In the genomic region with DNA sequence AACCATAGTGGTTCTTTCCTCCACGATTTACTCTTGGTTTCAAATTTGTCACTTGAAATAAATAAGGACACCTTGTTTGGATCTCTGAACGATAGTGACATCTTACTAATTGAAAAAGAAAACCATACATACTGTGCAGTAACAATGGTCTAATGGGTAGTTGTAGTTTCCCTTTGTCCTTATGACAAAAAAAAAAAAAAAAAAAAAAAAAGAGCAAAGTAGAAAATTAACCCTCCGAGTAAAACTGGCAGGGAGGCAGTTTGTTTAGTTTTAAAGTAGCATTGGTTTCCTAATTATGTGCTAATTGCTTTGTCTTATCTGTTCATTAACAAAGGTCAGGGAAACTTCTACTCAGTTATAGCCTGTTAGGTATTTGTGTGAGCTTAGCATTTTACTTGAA, we compare ENCODE assay signal across 15 mouse cellular contexts. TPM values are rescaled to one million over a fixed set of nuclear protein-coding genes. Genes with fewer than 3 reads are reported as not detected.
DNase-seq lines count a peak whose midpoint lies in the region; ATAC-seq and TF ChIP-seq lines count a peak whose summit lies in the region.
"Had no signal": no experiment of that assay in that cellular context is flagged by ENCODE, and none has a peak within 500 bp of the region (broad histone marks: within the 10 kb centered on the region; RNA-seq: fewer than 3 reads in every experiment).

No protein-coding gene starts in this region.

- H3K4me2 ChIP-seq in heart, embryonic 13.5 days = peak overlapping the region; percentile 54
- peak overlapping the region; percentile 24; the same call in 1 of the 2 replicates for H3K4me2 ChIP-seq in intestine, postnatal 0 days (replicated peaks; ENCODE audit: low read depth)
- H3K4me2 ChIP-seq in intestine, embryonic 16.5 days (ENCODE audit: low read depth, low read length) = no peak overlapping the region
- 0 out of 2 replicates have a peak overlapping the region, but pooled peaks have one; percentile 29 for H3K4me2 ChIP-seq in lung, embryonic 14.5 days
- H3K4me2 ChIP-seq: forebrain, embryonic 13.5 days; hindbrain, embryonic 14.5 days; kidney, embryonic 15.5 days; liver, embryonic 13.5 days; neural tube, embryonic 12.5 days had no signal

- no peak for ATAC-seq in heart, embryonic 13.5 days (ENCODE audit: extremely low read depth, insufficient number of reproducible peaks, low FRiP score, low TSS enrichment)
- ATAC-seq in intestine, postnatal 0 days = no peak
- no peak for ATAC-seq in intestine, embryonic 16.5 days
- ATAC-seq in lung, embryonic 14.5 days (ENCODE audit: insufficient read depth) = no peak
- ATAC-seq: Patski had no signal

- WGBS in heart, embryonic 13.5 days = 31% methylated on average over 3 of the region's 3 CpGs
- 28% methylated on average over 3 of the region's 3 CpGs for WGBS in intestine, postnatal 0 days
- WGBS in intestine, embryonic 16.5 days = 29% methylated on average over 3 of the region's 3 CpGs
- WGBS in lung, embryonic 14.5 days = 30% methylated on average over 3 of the region's 3 CpGs

- peak overlapping the region; percentile 25; the same call in 1 of the 2 replicates for H3K4me3 ChIP-seq in heart, embryonic 13.5 days
- H3K4me3 ChIP-seq in intestine, postnatal 0 days (ENCODE audit: low read depth, low read length) = no peak overlapping the region
- no peak overlapping the region for H3K4me3 ChIP-seq in intestine, embryonic 16.5 days (ENCODE audit: low read length)
- H3K4me3 ChIP-seq in lung, embryonic 14.5 days (ENCODE audit: low read depth, low read length) = no peak overlapping the region
- H3K4me3 ChIP-seq in MEL (ENCODE audit: control insufficient read depth in 1 of 2, insufficient read depth in 1 of 2, low read depth in 2 of 2, low read length in 2 of 2) = peak overlapping the region; percentile 65 to 75
- H3K4me3 ChIP-seq: forebrain, embryonic 13.5 days; heart, embryonic 10.5 days; kidney, embryonic 15.5 days; limb, embryonic 13.5 days; liver, embryonic 13.5 days; neural tube, embryonic 12.5 days had no signal

- no peak for TF ChIP-seq POLR2A in MEL (IDR thresholded peaks at IDR 0.05; ENCODE audit: control insufficient read depth in 1 of 2, insufficient read depth in 1 of 2, low read depth in 1 of 2, low read length in 2 of 2, poor library complexity in 1 of 2)

- H3K4me1 ChIP-seq in heart, embryonic 13.5 days = no peaks in the 10 kb centered on the region
- H3K4me1 ChIP-seq in intestine, postnatal 0 days (replicated peaks; ENCODE audit: control insufficient read depth, insufficient read depth, low read length) = no peaks in the 10 kb centered on the region
- no peaks in the 10 kb centered on the region for H3K4me1 ChIP-seq in intestine, embryonic 16.5 days (ENCODE audit: control insufficient read depth, insufficient read depth, low read length)
- no peaks in the 10 kb centered on the region for H3K4me1 ChIP-seq in lung, embryonic 14.5 days (ENCODE audit: insufficient read depth)
- peaks cover 2% of the 10 kb centered on the region in 2 experiments; a peak in 2 of 4 replicates for H3K4me1 ChIP-seq in MEL (ENCODE audit: control insufficient read depth in 1 of 2, insufficient read depth in 2 of 2, low read length in 2 of 2)
- H3K4me1 ChIP-seq: forebrain, embryonic 13.5 days; heart, embryonic 10.5 days; kidney, embryonic 15.5 days; limb, embryonic 13.5 days; liver, embryonic 13.5 days; neural tube, embryonic 12.5 days had no signal

- intact Hi-C loops in heart, postnatal 10 days (cut with DNase I) = no loop called here

- no peaks in the 10 kb centered on the region for H3K36me3 ChIP-seq in heart, embryonic 13.5 days
- no peaks in the 10 kb centered on the region for H3K36me3 ChIP-seq in intestine, postnatal 0 days (ENCODE audit: control insufficient read depth, insufficient read depth)
- no peaks in the 10 kb centered on the region for H3K36me3 ChIP-seq in intestine, embryonic 16.5 days (ENCODE audit: control insufficient read depth, insufficient read depth, low read length)
- no peaks in the 10 kb centered on the region for H3K36me3 ChIP-seq in lung, embryonic 14.5 days (ENCODE audit: insufficient read depth)
- H3K36me3 ChIP-seq in MEL (ENCODE audit: control insufficient read depth in 1 of 2, insufficient read depth in 2 of 2, low read length in 2 of 2) = peaks cover 0 to 8% of the 10 kb centered on the region in 2 experiments; a peak in 2 of 4 replicates
- H3K36me3 ChIP-seq: heart, embryonic 10.5 days; kidney, embryonic 15.5 days; limb, embryonic 13.5 days; liver, embryonic 13.5 days; neural tube, embryonic 12.5 days had no signal

- TF ChIP-seq EP300 in MEL (IDR thresholded peaks at IDR 0.05; ENCODE audit: low read depth in 1 of 2, low read length in 2 of 2) = no peak

- H3K9me3 ChIP-seq in heart, embryonic 13.5 days = no peaks in the 10 kb centered on the region
- no peaks in the 10 kb centered on the region for H3K9me3 ChIP-seq in intestine, postnatal 0 days (ENCODE audit: control insufficient read depth)
- no peaks in the 10 kb centered on the region for H3K9me3 ChIP-seq in intestine, embryonic 16.5 days (ENCODE audit: control insufficient read depth, low read length)
- H3K9me3 ChIP-seq in lung, embryonic 14.5 days (ENCODE audit: low read depth, low read length) = no peaks in the 10 kb centered on the region
- no peaks in the 10 kb centered on the region for H3K9me3 ChIP-seq in MEL (replicated peaks; ENCODE audit: insufficient read depth, low read length)
- H3K9me3 ChIP-seq: forebrain, embryonic 13.5 days; heart, embryonic 10.5 days; kidney, embryonic 15.5 days; limb, embryonic 13.5 days; liver, embryonic 13.5 days; neural tube, embryonic 12.5 days had no signal

- H3K27me3 ChIP-seq in heart, embryonic 13.5 days (replicated peaks) = no peaks in the 10 kb centered on the region
- H3K27me3 ChIP-seq in intestine, postnatal 0 days (replicated peaks; ENCODE audit: control insufficient read depth, insufficient read depth, low read length) = no peaks in the 10 kb centered on the region
- H3K27me3 ChIP-seq in intestine, embryonic 16.5 days (replicated peaks; ENCODE audit: control insufficient read depth, insufficient read depth, low read length) = no peaks in the 10 kb centered on the region
- H3K27me3 ChIP-seq in lung, embryonic 14.5 days (ENCODE audit: insufficient read depth, low read length) = no peaks in the 10 kb centered on the region
- peaks cover 0 to 3% of the 10 kb centered on the region in 2 experiments; a peak in 3 of 4 replicates for H3K27me3 ChIP-seq in MEL (ENCODE audit: control insufficient read depth in 1 of 2, insufficient read depth in 2 of 2, low read length in 2 of 2)
- H3K27me3 ChIP-seq: forebrain, embryonic 13.5 days; kidney, embryonic 15.5 days; limb, embryonic 13.5 days; liver, embryonic 13.5 days; neural tube, embryonic 12.5 days had no signal

- peak overlapping the region; percentile 64; the same call in 1 of the 2 replicates for H3K9ac ChIP-seq in heart, embryonic 13.5 days
- H3K9ac ChIP-seq in intestine, postnatal 0 days (ENCODE audit: low read depth, low read length) = no peak overlapping the region
- no peak overlapping the region for H3K9ac ChIP-seq in intestine, embryonic 16.5 days (ENCODE audit: low read depth, low read length)
- H3K9ac ChIP-seq in lung, embryonic 14.5 days = no peak overlapping the region
- peak overlapping the region; percentile 71 for H3K9ac ChIP-seq in MEL (ENCODE audit: control insufficient read depth, low read depth, low read length, poor library complexity, severe bottlenecking)
- H3K9ac ChIP-seq: forebrain, embryonic 13.5 days; hindbrain, embryonic 14.5 days; kidney, embryonic 15.5 days; limb, embryonic 13.5 days; liver, embryonic 13.5 days; neural tube, embryonic 12.5 days had no signal

- H3K79me2 ChIP-seq in MEL (ENCODE audit: control insufficient read depth, insufficient read depth, low read length, poor library complexity) = no peaks in the 10 kb centered on the region

- TF ChIP-seq RAD21 in MEL (IDR thresholded peaks at IDR 0.05; ENCODE audit: low read depth, low read length) = no peak

- no peak for TF ChIP-seq CTCF in intestine, postnatal 0 days (IDR thresholded peaks at IDR 0.05; ENCODE audit: low read depth)
- TF ChIP-seq CTCF in lung, embryonic 14.5 days (IDR thresholded peaks at IDR 0.05; ENCODE audit: low read depth) = no peak
- no peak for TF ChIP-seq CTCF in MEL (IDR thresholded peaks at IDR 0.05 in 2 of 3, conservative IDR thresholded peaks at IDR 0.05 in 1 of 3; ENCODE audit: control insufficient read depth in 1 of 3, insufficient read depth in 1 of 3, low read depth in 2 of 3, low read length in 3 of 3, poor library complexity in 1 of 3, severe bottlenecking in 1 of 3)

- H3K27ac ChIP-seq in heart, embryonic 13.5 days (replicated peaks) = no peak overlapping the region
- no peak overlapping the region for H3K27ac ChIP-seq in intestine, postnatal 0 days (ENCODE audit: low read depth, low read length)
- no peak overlapping the region for H3K27ac ChIP-seq in intestine, embryonic 16.5 days (ENCODE audit: low read length)
- H3K27ac ChIP-seq in lung, embryonic 14.5 days (ENCODE audit: low read depth) = no peak overlapping the region
- H3K27ac ChIP-seq in MEL (ENCODE audit: control insufficient read depth, low read depth, low read length) = no peak overlapping the region
- H3K27ac ChIP-seq: forebrain, embryonic 13.5 days; heart, embryonic 10.5 days; hindbrain, embryonic 14.5 days; kidney, embryonic 15.5 days; limb, embryonic 13.5 days; liver, embryonic 13.5 days; neural tube, embryonic 12.5 days had no signal

- no peak for DNase-seq in heart, postnatal 10 days
- no peak for DNase-seq in lung, embryonic 14.5 days
- no peak for DNase-seq in lung, postnatal 10 days
- no peak for DNase-seq in MEL (ENCODE audit: low read depth, low spot score)

TF ChIP-seq in MEL, 35 proteins besides CTCF, POLR2A, EP300 and RAD21:
- TF ChIP-seq ZNF384 (IDR thresholded peaks at IDR 0.05; ENCODE audit: low read depth, low read length) (peak; percentile 66), ETS1 (IDR thresholded peaks at IDR 0.05; ENCODE audit: low read depth, low read length) (no peak)

RNA-seq across cellular contexts. Expression of a gene that starts 35.9 kb away (rescaled TPM):
- 123 and 137 TPM in 2 replicates for polyA plus RNA-seq in heart, embryonic 13.5 days (2015; fragmentation: Nextera tagmentation; extraction: Ambion mirVana)
- 10 to 100 TPM; 39.5 TPM for total RNA-seq in heart, postnatal 10 days (2021)
- 230 and 233 TPM in 2 replicates for polyA plus RNA-seq in intestine, postnatal 0 days (2015; fragmentation: Nextera tagmentation; extraction: Ambion mirVana)
- polyA plus RNA-seq in intestine, embryonic 16.5 days (2015; fragmentation: Nextera tagmentation; extraction: Ambion mirVana) = 210 and 219 TPM in 2 replicates
- polyA plus RNA-seq in lung, embryonic 14.5 days (2014; fragmentation: Nextera tagmentation; extraction: Ambion mirVana) = 219 and 240 TPM in 2 replicates
- 92.7 and 97.1 TPM in 2 replicates for total RNA-seq in MEL (2012; rRNA removed)
- polyA plus RNA-seq in MEL (2012; ENCODE audit: insufficient read depth in 1 of 2, insufficient read length in 2 of 2, low read depth in 1 of 2, low replicate concordance in 2 of 2, missing spikeins in 1 of 2) = 10 to 100 TPM; 78.9 to 88.3 TPM

Comparison
In these comparisons a context has a peak if more than half of its experiments do, and no peak if none do; other contexts are left out.
1. H3K4me3 ChIP-seq: peak in heart, embryonic 13.5 days (single experiment) and MEL (2 of 2); none in intestine, postnatal 0 days (single experiment), intestine, embryonic 16.5 days (single experiment) and lung, embryonic 14.5 days (single experiment).
2. H3K9ac ChIP-seq: peak in heart, embryonic 13.5 days (single experiment) and MEL (single experiment); none in intestine, postnatal 0 days (single experiment), intestine, embryonic 16.5 days (single experiment) and lung, embryonic 14.5 days (single experiment).